Mouse (Mus musculus) kidney, adult 2 months (tissue): ENCODE data around the gene Dhdh.

Source experiments
- CTCF ChIP-seq: fragments of 200-500 bp; conservative IDR thresholded peaks from 2 replicates; pipeline ENCODE4 v1.5.1; 2011; ENCODE audit warnings: low read depth, mild to moderate bottlenecking, control low read depth, low read length, moderate library complexity, mixed read lengths; ENCODE audit not compliant: insufficient read depth, insufficient read length
- POLR2A ChIP-seq: fragments of 200-500 bp; IDR thresholded peaks from one replicate; pipeline ENCODE4 v1.6.1; 2011; ENCODE audit warnings: low read depth, low read length, control low read depth

DNA sequence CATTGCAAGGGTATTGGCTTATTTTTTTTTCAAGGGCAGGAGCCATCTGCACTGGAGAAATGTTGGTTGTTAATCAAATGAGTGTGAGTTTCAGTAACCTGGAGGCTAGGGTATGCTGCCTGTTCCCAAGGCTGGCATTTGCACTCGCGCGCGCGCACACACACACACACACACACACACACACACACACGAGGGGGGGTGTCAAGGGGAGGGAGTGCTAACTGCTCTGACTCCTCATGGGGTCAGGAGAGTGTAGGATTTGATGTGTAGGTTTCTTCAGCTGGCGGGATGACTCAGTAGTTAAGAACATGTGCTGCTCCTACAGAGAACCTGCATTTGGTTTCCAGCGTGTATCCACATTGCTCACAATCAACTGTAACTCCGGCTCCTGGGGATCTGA lies 2.2 kb upstream of the Dhdh start:
- TF ChIP-seq CTCF = no peak
- TF ChIP-seq POLR2A = no peak
